Mouse (Mus musculus): ENCODE measurements around the gene Ten1.

- no peak for TF ChIP-seq CTCF (IDR thresholded peaks at IDR 0.05; ENCODE audit: low read depth, low read length)
- no peak for TF ChIP-seq GATA1 (IDR thresholded peaks at IDR 0.05; ENCODE audit: borderline replicate concordance, low read length)
These were observed 4.0 kb upstream of the Ten1 start for GRCm38 (mm10) chr11:116194619-116195018.
